Mouse (Mus musculus): ENCODE results near the gene Spen. TPM values are rescaled to one million over a fixed set of nuclear protein-coding genes. Genes with fewer than 3 reads are reported as not detected.

Spen gene
- polyA plus RNA-seq, 1 experiment from 2014 or later, result 10.1 TPM

DNA sequence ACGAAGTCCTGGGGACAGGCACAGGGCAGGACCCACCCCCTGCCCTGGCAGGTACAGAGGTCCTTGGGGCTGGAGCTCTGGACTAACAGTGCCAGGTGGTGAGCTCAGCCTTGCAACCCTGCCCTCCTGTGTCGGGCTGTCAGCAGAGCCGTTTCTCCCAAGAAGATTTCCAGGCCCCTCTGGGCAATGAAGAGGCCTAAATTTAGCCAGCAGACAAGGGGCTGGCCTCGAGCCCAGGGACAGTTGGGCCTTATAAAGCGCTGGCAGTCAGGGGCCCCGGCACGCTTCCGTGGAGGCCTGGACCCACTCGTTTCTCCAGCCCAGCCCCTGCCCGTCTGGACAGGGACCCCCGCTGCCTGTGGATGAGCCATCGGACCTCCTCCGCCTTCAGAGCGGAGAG is 117.0 kb downstream of the Spen start:
- H3K27ac ChIP-seq (ENCODE audit: low read depth, low read length), result no peak overlapping the region
- peaks cover 12% of the 10 kb centered on the region for H3K4me1 ChIP-seq (ENCODE audit: control insufficient read depth, insufficient read depth, low read depth, low read length)
- H3K36me3 ChIP-seq (ENCODE audit: control insufficient read depth, insufficient read depth, low read length), result no peaks in the 10 kb centered on the region
- ATAC-seq, result no peak
- H3K27me3 ChIP-seq (replicated peaks; ENCODE audit: control insufficient read depth, insufficient read depth, low read length), result no peaks in the 10 kb centered on the region
- H3K4me3 ChIP-seq (ENCODE audit: low read length), result no peak overlapping the region
- H3K9me3 ChIP-seq (ENCODE audit: control insufficient read depth, low read length), result no peaks in the 10 kb centered on the region
- no peak overlapping the region for H3K9ac ChIP-seq (ENCODE audit: low read depth, low read length)
- WGBS, result 48% methylated on average over 14 of the region's 14 CpGs
- no peak overlapping the region for H3K4me2 ChIP-seq (ENCODE audit: low read length)

DNA sequence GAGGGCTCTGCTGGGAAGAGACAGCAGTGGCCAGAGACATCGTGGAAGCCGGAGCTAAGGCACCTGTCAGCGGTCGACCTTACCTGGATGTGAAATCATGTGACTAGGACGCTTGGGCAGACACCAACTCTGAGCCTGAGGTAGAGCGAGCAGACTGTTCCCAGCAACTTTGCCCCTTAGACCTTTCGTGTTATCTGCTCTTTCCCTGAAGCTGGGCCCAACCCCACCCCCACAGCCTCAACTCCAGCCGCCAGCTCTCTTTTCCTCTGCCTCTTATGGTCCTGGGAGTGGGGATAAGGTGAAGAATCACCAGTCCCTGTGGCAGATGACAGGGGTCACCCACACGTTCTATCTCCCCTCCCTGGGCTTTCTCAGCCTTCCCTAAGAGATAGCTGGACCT is 117.5 kb downstream of the Spen start:
- no peaks in the 10 kb centered on the region for H3K27me3 ChIP-seq (replicated peaks; ENCODE audit: control insufficient read depth, insufficient read depth, low read length)
- no peak overlapping the region for H3K27ac ChIP-seq (ENCODE audit: low read depth, low read length)
- no peak overlapping the region for H3K4me3 ChIP-seq (ENCODE audit: low read length)
- no peak for ATAC-seq
- 64% methylated on average over 9 of the region's 9 CpGs for WGBS
- H3K4me2 ChIP-seq (ENCODE audit: low read length), result no peak overlapping the region
- no peak overlapping the region for H3K9ac ChIP-seq (ENCODE audit: low read depth, low read length)
- no peaks in the 10 kb centered on the region for H3K9me3 ChIP-seq (ENCODE audit: control insufficient read depth, low read length)
- peaks cover 8% of the 10 kb centered on the region for H3K4me1 ChIP-seq (ENCODE audit: control insufficient read depth, insufficient read depth, low read depth, low read length)
- H3K36me3 ChIP-seq (ENCODE audit: control insufficient read depth, insufficient read depth, low read length), result no peaks in the 10 kb centered on the region

DNA sequence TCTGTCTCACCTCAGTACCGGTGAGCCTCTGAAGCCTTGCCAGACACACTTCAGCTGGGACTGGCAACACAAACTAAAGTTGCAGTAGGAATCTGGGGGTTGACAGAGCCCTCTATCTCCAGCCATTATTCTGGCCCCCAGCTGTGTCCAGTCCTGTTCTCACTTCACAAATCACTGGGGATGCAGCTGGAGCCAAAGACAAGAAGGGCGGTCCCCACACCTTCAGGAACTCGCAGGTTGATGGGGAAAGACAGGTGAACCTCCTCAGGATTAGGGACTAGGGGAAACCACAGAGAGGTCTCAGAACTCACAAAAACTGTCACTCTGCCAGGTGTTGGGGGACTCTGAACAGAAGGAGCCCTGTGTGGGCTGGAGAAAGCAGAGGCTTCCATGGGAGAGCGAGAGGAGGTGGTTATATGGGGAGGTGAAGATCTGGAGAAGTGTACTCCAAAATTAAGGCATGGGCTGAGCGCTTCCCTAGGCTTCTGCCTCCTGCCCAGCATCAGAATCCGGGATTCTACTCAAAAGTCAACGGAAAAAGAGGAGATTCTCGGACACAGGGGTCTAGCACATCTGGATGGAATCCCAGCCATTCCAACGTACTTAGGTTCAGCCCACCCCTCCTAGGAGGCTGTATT is 118.1 kb downstream of the Spen start, which contains the start of gene Hspb7:
Hspb7 (plus strand) TSS at position 588 of the 638 bp plus-strand sequence.
- 63% methylated on average over 9 of the region's 9 CpGs for WGBS
- H3K36me3 ChIP-seq (ENCODE audit: control insufficient read depth, insufficient read depth, low read length), result no peaks in the 10 kb centered on the region
- no peak for ATAC-seq

DNA sequence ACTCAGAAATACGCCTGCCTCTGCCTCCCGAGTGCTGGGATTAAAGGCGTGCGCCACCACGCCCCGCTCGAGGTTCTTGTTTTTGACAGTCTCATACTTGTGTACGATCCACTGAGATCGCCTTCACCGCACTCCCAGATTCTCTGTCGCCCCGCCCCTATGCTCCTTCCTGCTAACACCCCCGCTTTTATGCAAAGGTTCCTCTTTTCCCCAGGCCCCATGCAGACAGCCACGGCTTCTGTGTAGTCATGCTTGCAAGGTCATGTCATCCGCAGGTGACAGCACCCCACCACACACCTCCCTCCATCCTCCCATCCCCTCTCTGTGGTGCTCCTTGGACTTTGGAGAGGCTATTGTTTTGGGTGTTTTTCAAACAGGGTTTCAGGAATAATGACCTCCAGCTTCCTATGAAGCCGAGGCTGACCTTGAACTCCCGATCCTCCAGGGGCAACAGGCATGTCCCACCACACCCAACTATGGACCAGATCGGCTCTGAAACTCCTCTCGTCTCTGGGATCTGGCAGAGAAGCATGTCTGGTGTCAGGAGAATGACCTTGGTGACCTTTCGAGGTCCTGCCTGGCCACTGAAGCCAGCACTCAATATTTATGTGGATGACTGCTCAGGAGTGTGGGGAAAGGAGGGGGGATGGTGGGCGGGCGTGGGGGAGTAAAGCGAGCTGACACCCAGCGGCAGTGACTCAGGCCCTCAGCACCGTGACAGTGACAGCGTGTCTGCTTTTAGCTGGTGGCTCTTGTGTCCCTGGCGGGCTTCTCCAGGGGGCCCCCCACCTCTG is 118.8 kb downstream of the Spen start:
- 65% methylated on average over 27 of the region's 27 CpGs for WGBS
- no peaks in the 10 kb centered on the region for H3K4me1 ChIP-seq (ENCODE audit: control insufficient read depth, insufficient read depth, low read depth, low read length)

More for the DNA sequence above, 118.1 kb downstream of the Spen start, which contains the start of gene Hspb7:
- Histone ChIP-seq H3K4me1 (ENCODE audit: control insufficient read depth, insufficient read depth, low read depth, low read length) (peaks cover 3% of the 10 kb centered on the region; the same call in 1 of the 2 replicates), H3K9me3 (ENCODE audit: control insufficient read depth, low read length) (no peaks in the 10 kb centered on the region), H3K27ac (ENCODE audit: low read depth, low read length) (no peak within 1 kb of the TSS), H3K4me3 (ENCODE audit: low read length) (no peak within 1 kb of the TSS), H3K4me2 (ENCODE audit: low read length) (no peak within 1 kb of the TSS), H3K9ac (ENCODE audit: low read depth, low read length) (no peak within 1 kb of the TSS), H3K27me3 (replicated peaks; ENCODE audit: control insufficient read depth, insufficient read depth, low read length) (no peaks in the 10 kb centered on the region)

More for the DNA sequence above, 118.8 kb downstream of the Spen start:
- Histone ChIP-seq H3K36me3 (ENCODE audit: control insufficient read depth, insufficient read depth, low read length) (no peaks in the 10 kb centered on the region), H3K27ac (ENCODE audit: low read depth, low read length) (no peak overlapping the region), H3K4me2 (ENCODE audit: low read length) (no peak overlapping the region), H3K27me3 (replicated peaks; ENCODE audit: control insufficient read depth, insufficient read depth, low read length) (no peaks in the 10 kb centered on the region), H3K4me3 (ENCODE audit: low read length) (no peak overlapping the region), H3K9ac (ENCODE audit: low read depth, low read length) (no peak overlapping the region), H3K9me3 (ENCODE audit: control insufficient read depth, low read length) (no peaks in the 10 kb centered on the region)
- ATAC-seq, result no peak

Other genes starting within 250 kb of the Spen start
- gene Epha2, start 237.4 kb downstream of the Spen start, polyA plus RNA-seq (2015; fragmentation: Nextera tagmentation; extraction: Ambion mirVana), result 1.1 TPM in 2 replicates
- 44.3 and 49.8 TPM in 2 replicates for gene Fam131c, start 170.4 kb downstream of the Spen start, polyA plus RNA-seq (2015; fragmentation: Nextera tagmentation; extraction: Ambion mirVana)
- gene Clcnka, start 139.9 kb downstream of the Spen start, polyA plus RNA-seq (2015; fragmentation: Nextera tagmentation; extraction: Ambion mirVana), result 0.57 and 0.78 TPM in 2 replicates
- not detected in 2 replicates for gene Clcnkb, start 122.6 kb downstream of the Spen start, polyA plus RNA-seq (2015; fragmentation: Nextera tagmentation; extraction: Ambion mirVana)
- gene Hspb7, start 117.8 kb downstream of the Spen start, polyA plus RNA-seq (2015; fragmentation: Nextera tagmentation; extraction: Ambion mirVana), result 0.09 and 0.66 TPM in 2 replicates
- 0.35 and 0.41 TPM in 2 replicates for gene Srarp, start 102.5 kb downstream of the Spen start, polyA plus RNA-seq (2015; fragmentation: Nextera tagmentation; extraction: Ambion mirVana)
- 39.5 and 39.6 TPM in 2 replicates for gene Zbtb17, start 93.9 kb downstream of the Spen start, polyA plus RNA-seq (2015; fragmentation: Nextera tagmentation; extraction: Ambion mirVana)
- 42.9 and 51.5 TPM in 2 replicates for gene Fblim1, start 67.5 kb upstream of the Spen start, polyA plus RNA-seq (2015; fragmentation: Nextera tagmentation; extraction: Ambion mirVana)
- 0.34 and 0.45 TPM in 2 replicates for gene Tmem82, start 80.0 kb upstream of the Spen start, polyA plus RNA-seq (2015; fragmentation: Nextera tagmentation; extraction: Ambion mirVana)
- 0.54 and 0.81 TPM in 2 replicates for gene Slc25a34, start 85.2 kb upstream of the Spen start, polyA plus RNA-seq (2015; fragmentation: Nextera tagmentation; extraction: Ambion mirVana)
- gene Plekhm2, start 126.3 kb upstream of the Spen start, polyA plus RNA-seq (2015; fragmentation: Nextera tagmentation; extraction: Ambion mirVana), result 6.5 and 6.7 TPM in 2 replicates
- gene Rsc1a1, start 147.0 kb upstream of the Spen start, polyA plus RNA-seq (2015; fragmentation: Nextera tagmentation; extraction: Ambion mirVana), result 0.32 TPM in 1 of 2 replicates, not detected in the other
- gene Ddi2, start 184.8 kb upstream of the Spen start, polyA plus RNA-seq (2015; fragmentation: Nextera tagmentation; extraction: Ambion mirVana), result 11.0 and 12.6 TPM in 2 replicates
- 0.29 TPM in 1 of 2 replicates, not detected in the other for gene Agmat, start 208.1 kb upstream of the Spen start, polyA plus RNA-seq (2015; fragmentation: Nextera tagmentation; extraction: Ambion mirVana)

All from hindbrain, embryonic 16.5 days (tissue).